Mouse (Mus musculus): ENCODE measurements around the gene Ddx28.
"Not testable (repeated sequence)": the region's sequence is repeated elsewhere in the genome, so short reads cannot be mapped to it uniquely, and the experiment has no call there.

The Ddx28 gene

GRCm38 (mm10) chr8:106010748-106011642, 687 bp downstream of the Ddx28 start:
- peak; percentile 92 for DNase-seq

- DNase-seq, result not testable (repeated sequence)
Measured at GRCm38 (mm10) chr8:106007891-106008290, 3.8 kb downstream of the Ddx28 start.

GRCm38 (mm10) chr8:106007135-106007534, 4.5 kb downstream of the Ddx28 start:
- DNase-seq, result no peak

GRCm38 (mm10) chr8:106006413-106006812, 5.3 kb downstream of the Ddx28 start:
- peak; percentile 42 for DNase-seq

GRCm38 (mm10) chr8:106005875-106006274, 5.8 kb downstream of the Ddx28 start, which contains the start of gene Dpep2nb:
Gene Dpep2nb (minus strand): TSS chr8:106005975.
- no peak for DNase-seq

GRCm38 (mm10) chr8:106004538-106005207, 7.0 kb downstream of the Ddx28 start:
- no peak for DNase-seq

GRCm38 (mm10) chr8:106001908-106002307, 9.8 kb downstream of the Ddx28 start:
- DNase-seq, result no peak

- DNase-seq, result no peak
Measured at GRCm38 (mm10) chr8:105998971-105999370, 12.7 kb downstream of the Ddx28 start.

GRCm38 (mm10) chr8:105996359-105996758, 15.3 kb downstream of the Ddx28 start:
- DNase-seq, result no peak

GRCm38 (mm10) chr8:105993226-105993625, 18.5 kb downstream of the Ddx28 start:
- no peak for DNase-seq

GRCm38 (mm10) chr8:105992499-105992898, 19.2 kb downstream of the Ddx28 start:
- peak; percentile 89 for DNase-seq

GRCm38 (mm10) chr8:105991546-105991945, 20.1 kb downstream of the Ddx28 start:
- DNase-seq, result peak; percentile 24

- DNase-seq, result peak; percentile 91
Measured at GRCm38 (mm10) chr8:105990856-105991387, 20.8 kb downstream of the Ddx28 start, which contains the start of gene Dus2. Gene Dus2 (plus strand): TSS chr8:105991337.

GRCm38 (mm10) chr8:105988546-105988945, 23.1 kb downstream of the Ddx28 start:
- DNase-seq, result no peak

GRCm38 (mm10) chr8:105983406-105983805, 28.3 kb downstream of the Ddx28 start:
- DNase-seq, result not testable (repeated sequence)

GRCm38 (mm10) chr8:105981146-105981545, 30.5 kb downstream of the Ddx28 start:
- DNase-seq, result no peak

GRCm38 (mm10) chr8:105979325-105979724, 32.4 kb downstream of the Ddx28 start, which contains the start of gene Dpep3:
Gene Dpep3 (minus strand): TSS chr8:105979429.
- DNase-seq, result no peak

- no peak for DNase-seq
Measured at GRCm38 (mm10) chr8:105975363-105975762, 36.3 kb downstream of the Ddx28 start.

- no peak for DNase-seq
Measured at GRCm38 (mm10) chr8:105971019-105971720, 40.5 kb downstream of the Ddx28 start.

GRCm38 (mm10) chr8:105969367-105969766, 42.3 kb downstream of the Ddx28 start:
- DNase-seq, result no peak

GRCm38 (mm10) chr8:105966692-105967311, 44.9 kb downstream of the Ddx28 start:
- peak; percentile 65 for DNase-seq

- DNase-seq, result peak; percentile 92
Measured at GRCm38 (mm10) chr8:105965905-105966341, 45.8 kb downstream of the Ddx28 start, which contains the start of gene Slc12a4. Gene Slc12a4 (minus strand): TSS chr8:105966097.
